Mouse (Mus musculus): Measurements from ENCODE around the gene Olfr94. TPM values are rescaled to one million over a fixed set of nuclear protein-coding genes. Genes with fewer than 3 reads are reported as not detected.
"Not testable (repeated sequence)": the region's sequence is repeated elsewhere in the genome, so short reads cannot be mapped to it uniquely, and the experiment has no call there.

Gene Olfr94
- not detected in 2 replicates for total RNA-seq (2015; ENCODE audit: low replicate concordance)
- total RNA-seq (2017; ENCODE audit: low replicate concordance) = not detected in 2 replicates

DNA sequence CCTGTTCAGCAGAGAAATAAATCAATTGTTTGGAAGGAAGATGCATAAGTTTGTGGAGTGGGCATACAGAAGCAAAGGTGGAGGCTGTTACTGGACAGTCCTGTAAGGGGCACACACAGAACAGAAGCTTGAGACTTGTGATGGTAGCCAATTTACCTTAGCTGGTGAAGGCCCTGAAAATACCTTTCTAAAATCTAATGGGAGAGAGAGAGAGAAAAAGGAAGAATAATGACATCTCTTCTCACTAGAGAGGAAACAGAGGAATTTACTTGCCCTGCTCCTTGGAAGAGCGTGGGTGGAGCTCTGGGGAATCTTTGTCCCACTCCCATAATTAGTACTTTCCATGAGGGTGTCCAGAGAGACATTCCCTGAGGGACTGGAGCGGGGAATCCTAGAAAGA, at the start of gene Olfr94:
Gene Olfr94, minus strand, starts transcription at position 101 of the 400 bp plus-strand sequence.
- ATAC-seq (replicated peaks; ENCODE audit: low FRiP score, poor library complexity, severe bottlenecking) = no peak

DNA sequence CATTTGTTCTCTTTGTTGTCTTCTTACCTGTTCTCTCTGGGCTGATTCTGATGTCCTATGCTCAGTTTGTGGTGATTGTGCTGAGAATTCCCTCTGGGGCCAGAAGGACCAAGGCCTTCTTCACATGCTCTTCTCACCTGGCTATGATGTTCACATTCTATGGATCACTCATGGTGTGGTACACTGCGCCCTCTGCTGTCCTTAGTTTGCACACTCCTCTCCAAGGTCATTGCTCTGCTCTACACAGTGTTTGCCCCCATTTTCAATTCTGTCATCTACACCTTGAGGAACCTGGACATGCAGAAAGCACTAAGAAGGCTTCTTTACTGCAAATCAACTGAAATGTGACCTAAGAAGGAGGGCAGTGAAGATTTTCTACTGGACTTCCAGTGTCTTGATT, 49.8 kb upstream of the Olfr94 start:
- no peak for ATAC-seq (replicated peaks; ENCODE audit: low FRiP score, poor library complexity, severe bottlenecking)

DNA sequence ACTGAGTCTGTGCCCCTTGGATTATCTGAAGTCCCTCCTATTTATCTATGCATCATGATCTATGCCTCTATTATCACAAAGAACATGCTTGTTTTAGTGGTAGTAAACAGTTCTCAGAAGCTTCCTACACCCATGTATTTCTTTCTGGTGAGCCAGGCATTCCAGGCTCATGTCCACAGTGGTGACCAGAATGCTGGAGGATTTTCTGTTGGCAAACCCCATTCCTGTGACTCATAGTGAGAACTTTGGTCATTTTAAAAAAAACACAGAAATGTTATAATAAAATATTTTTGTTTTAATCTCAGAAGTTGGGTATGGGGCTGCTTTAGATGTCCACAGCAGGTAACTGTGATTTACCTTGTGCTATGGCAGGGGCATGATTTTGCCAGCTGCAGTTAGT, 48.7 kb upstream of the Olfr94 start:
- no peak for ATAC-seq (replicated peaks; ENCODE audit: low FRiP score, poor library complexity, severe bottlenecking)

DNA sequence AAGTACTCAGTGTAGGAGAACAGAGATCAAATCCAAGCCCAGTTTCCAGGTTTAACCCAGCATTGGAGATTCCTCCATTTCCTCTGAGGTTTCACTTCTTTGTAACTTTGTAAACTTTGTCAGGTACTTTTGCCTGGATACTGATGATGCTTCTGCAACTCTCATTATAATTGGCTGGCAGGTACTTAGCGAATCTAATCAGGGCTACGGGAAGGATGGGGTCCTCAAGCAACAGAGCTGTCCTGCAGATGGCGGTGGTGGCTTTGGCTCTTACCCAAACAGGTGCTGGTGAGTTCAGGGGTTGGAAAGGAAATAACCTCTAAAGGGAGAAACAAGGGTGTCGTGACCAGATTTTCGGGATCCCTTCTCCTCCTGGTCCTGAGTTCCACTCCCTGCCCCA, 45.9 kb upstream of the Olfr94 start:
- no peak for ATAC-seq (replicated peaks; ENCODE audit: low FRiP score, poor library complexity, severe bottlenecking)

DNA sequence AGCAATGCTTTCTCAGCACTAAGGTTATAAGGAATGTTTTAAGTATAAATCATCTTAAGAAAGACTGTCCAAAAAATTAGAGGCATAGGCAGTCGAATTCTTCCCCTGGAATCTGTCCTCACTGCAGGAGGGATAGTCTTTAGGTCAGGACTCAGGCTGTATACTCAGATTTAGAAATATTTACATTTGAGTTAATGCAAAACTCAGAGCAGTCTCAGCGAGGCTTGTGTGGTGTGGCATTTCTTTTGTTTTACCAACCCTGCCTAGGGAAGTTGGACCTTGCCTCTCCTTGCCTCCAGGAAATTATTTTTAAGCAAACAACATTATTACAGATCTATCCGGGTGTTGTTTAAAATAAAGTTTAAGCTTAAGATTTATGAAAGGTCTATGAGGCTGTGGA, 41.4 kb upstream of the Olfr94 start:
- no peak for ATAC-seq (replicated peaks; ENCODE audit: low FRiP score, poor library complexity, severe bottlenecking)

DNA sequence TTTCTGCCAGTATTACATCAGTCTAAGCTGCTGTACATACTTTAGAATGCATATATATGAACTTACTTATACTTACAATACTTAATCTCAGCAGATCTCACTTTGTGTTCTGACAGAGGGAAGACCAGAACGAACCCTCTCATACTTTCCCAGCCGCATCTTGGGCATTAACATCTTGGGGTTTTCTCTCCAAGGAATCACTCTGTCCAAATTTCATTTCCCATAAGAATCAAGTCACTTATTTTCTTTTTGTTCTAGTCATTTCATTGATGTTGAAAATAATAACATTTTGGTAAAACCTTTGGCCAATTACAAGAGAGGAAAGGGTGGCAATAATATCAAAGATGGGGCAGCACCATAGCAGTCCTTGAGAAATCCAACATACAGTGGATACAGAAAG, 36.4 kb upstream of the Olfr94 start, which contains the start of gene Olfr97:
Gene Olfr97, minus strand, starts transcription at position 101 of the 400 bp plus-strand sequence.
- ATAC-seq (replicated peaks; ENCODE audit: low FRiP score, poor library complexity, severe bottlenecking) = not testable (repeated sequence)

DNA sequence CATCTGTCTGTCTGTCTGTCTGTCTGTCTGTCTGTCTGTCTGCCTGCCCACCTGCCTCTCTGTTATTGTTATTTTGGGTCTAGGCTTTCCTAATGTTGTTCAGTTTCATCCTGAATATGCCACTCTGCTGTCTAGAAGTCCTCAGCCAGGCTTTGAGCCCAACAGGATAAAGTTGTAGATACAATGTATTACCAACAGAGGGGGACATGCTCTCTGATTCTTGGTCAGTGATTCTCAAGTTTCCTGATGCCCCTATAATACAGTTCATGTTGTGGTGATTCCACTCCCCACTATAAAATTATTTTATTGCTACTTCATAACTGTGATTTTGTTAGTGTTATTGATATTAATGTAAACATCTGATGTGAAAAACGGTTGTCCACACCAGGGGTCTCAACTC, 21.1 kb upstream of the Olfr94 start:
- ATAC-seq (replicated peaks; ENCODE audit: low FRiP score, poor library complexity, severe bottlenecking) = no peak

DNA sequence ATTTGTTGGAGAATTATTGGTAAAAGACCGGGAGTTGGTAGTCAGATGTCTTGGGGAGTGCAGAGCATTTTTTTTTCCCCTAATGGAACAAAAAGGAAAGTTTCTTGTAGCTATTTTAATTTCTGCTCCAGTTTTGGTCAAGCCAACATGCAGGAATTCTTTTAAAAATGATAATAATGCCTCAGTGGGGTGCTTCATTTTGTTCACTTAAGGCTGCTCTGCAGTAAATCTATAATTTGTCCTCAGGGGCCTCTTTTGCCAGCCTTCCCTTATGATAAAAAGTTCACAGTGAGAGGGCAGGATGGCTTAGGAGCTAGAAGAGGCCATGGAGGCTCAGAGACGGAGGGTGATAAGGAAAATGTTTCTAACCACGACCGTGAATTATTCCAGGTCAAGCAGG, 19.1 kb upstream of the Olfr94 start, which contains the start of gene Olfr96:
Gene Olfr96, plus strand, starts transcription at position 301 of the 400 bp plus-strand sequence.
- ATAC-seq (replicated peaks; ENCODE audit: low FRiP score, poor library complexity, severe bottlenecking) = no peak

DNA sequence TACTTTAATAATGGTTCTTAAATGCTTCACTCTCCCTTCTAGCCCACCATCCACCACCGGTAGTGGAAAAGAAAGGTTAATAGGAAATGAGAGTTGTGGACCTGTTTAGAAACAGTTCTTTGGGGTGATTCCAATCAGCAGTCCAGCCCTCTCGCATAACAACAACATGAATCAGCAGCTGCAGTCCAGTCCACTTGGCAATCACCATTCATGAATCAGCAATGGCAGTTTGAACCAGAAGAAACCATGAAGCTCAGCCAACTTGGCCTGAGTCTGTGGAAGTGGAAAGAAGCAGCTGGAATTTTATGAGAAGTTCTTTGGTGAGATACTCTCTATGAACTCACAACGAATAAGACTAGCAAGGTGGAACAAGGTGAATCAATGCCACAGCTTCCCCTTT, 17.7 kb upstream of the Olfr94 start:
- no peak for ATAC-seq (replicated peaks; ENCODE audit: low FRiP score, poor library complexity, severe bottlenecking)

DNA sequence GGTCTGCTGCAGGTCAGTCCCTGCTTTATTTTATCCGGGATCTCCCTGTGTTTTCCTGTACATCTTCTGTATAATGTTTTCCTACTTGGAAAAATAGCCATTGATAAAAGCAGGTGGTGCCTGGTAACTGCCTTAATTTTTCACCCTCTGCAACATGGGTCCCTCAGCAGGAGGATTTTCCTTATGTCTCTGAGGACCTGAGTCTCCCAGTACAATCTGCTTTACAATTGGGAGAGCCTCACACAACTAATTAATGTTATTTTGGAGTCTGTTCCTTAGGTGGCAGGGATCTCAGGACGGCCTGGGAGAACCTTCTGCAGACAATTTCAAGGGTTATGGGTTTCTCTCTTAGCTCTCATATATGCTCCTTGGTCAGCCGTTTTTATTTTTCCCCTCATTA, 12.2 kb upstream of the Olfr94 start, which contains the start of gene Olfr95:
Gene Olfr95, minus strand, starts transcription at position 101 of the 400 bp plus-strand sequence.
- ATAC-seq (replicated peaks; ENCODE audit: low FRiP score, poor library complexity, severe bottlenecking) = no peak

DNA sequence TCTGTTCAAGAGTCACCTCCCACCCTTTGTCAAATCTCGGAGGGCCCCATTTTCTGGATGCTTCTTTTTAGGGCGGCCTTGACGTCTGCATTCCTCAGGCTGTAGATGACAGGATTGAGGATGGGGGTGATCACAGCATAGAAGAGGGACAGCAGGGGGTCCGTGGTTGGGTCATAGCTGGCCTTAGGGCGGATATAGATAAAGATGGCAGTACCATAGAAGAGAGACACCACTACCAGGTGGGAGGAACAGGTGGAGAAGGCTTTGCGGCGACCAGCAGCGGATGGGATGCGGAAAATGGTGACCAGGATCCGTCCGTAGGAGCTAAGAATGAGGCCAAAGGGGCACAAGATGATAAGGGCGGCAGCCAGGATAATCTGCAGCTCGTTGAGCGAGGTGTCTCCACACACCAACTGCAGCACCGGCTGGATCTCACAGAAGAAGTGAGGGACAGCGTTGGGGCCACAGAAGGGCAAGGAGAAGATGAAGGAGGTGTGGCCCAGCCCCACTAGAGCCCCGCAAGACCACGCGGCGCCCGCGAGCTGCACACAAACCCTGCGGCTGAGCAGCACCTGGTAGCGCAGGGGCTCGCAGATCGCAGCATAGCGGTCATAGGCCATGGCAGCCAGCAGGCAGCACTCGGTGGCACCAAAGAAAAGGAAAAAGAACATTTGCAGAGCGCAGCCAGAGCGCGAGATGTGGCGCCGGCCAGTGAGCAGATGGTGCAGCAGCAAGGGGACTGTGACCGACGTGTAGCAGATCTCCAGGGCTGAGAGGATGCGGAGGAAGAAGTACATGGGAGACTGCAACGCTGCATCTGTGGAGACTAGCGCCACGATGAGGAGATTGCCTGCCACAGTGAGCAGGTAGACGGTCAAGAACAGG, 10.3 kb upstream of the Olfr94 start:
- ATAC-seq (replicated peaks; ENCODE audit: low FRiP score, poor library complexity, severe bottlenecking) = no peak

DNA sequence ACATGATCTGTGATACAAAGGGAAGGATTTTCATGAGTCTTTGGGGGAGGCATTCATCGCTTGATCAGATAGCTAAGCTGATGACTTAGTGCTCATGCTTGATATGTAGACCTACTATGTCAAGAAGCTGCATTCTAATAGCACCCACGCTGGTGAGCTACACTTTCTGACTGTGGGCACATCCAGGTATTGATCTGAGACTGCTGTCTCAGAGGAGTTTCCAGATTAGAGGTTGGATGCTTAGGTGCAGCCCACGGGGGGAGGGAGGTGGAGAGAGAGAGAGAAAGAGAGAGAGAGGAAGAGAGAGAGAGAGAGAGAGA, 3.1 kb upstream of the Olfr94 start:
- ATAC-seq (replicated peaks; ENCODE audit: low FRiP score, poor library complexity, severe bottlenecking) = no peak

DNA sequence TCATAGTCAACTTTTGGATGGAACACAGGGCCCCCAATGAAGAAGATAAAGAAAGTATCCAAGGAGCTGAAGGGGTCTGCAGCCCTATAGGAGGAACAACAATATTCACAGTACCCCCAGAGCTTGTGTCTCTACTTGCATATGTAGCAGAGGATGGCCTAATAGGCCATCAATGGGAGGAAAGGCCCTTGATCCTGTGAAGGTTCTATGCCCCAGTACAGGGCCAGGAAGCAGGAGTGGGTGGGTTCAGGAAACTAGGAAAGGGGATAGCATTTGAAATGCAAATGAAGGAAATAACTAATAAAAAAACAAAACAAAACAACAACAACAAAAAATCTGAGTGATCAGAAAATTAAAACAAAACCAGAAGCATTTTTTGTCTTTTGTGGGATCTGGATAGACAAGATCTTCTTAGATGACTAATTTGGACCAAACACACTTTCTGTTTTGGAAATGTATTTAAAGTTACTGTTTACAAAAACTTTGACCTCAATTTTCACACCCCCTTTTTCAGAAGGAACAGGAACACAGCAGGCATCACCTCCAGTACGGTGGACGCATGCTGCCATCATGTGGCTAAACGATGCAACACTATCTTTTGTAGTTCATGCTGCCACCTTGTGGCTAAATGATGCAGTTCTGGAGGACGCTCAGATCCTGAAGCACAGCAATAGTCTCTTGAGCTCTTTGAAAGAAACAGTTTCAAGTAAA, 2.6 kb upstream of the Olfr94 start:
- peak; percentile 81 for ATAC-seq (replicated peaks; ENCODE audit: low FRiP score, poor library complexity, severe bottlenecking)

DNA sequence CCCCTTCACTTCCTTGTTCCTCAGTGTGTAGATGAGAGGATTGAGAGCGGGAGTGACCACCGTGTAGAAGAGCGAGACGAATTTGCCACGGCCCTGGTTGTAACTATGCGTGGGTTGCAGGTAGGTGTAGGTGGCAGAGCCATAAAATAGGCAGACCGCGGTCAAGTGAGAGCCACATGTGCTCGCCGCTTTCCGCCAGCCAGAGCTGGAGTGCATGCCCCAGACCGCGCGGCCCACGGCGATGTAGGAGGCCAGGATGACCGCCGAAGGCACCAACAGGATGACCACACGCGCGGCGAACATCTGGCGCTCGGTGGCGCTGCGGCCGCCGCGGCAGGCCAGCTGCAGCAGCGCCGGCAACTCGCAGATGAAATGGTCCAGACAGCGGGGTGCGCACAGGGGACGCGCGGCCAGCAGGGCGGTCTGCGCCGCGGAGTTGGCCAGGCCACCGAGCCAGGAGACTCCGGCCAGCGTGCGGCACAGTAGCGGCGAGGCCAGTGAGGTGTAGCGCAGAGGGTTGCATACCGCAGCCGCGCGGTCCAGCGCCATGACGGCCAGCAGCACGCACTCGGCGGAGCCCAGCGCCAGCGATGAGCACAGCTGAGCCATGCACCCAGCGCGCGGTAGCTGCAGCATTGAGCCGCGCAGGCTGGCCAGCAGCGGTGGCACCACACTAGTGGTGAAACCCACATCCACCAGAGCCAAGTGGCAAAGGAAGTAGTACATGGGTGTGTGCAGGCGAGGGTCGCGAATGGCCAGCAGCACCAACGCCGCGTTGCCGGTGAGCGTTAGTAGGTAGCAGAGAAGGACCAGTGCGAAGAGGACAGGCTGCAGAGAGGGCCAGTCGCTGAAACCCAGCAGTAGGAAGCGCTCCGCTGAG, 3.7 kb downstream of the Olfr94 start:
- ATAC-seq (replicated peaks; ENCODE audit: low FRiP score, poor library complexity, severe bottlenecking) = no peak

DNA sequence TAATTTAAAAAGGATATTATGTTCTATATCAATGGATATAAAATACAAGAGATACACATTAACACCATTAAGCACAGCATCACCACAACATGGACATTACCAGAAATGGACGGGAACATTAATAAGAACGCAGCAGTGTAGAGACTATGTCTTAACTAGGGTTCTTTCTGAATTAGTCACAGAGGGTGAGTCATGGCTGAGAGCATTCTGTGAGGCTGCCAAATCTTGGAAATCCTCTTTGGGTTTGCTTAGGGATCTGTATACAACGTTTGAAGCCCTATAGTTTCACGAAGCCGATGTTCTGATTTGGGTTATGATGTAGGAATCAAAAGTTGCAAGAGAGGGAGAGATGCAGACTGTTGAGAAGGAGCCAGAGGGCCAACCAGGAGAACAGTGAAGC, 6.0 kb downstream of the Olfr94 start:
- ATAC-seq (replicated peaks; ENCODE audit: low FRiP score, poor library complexity, severe bottlenecking) = no peak

DNA sequence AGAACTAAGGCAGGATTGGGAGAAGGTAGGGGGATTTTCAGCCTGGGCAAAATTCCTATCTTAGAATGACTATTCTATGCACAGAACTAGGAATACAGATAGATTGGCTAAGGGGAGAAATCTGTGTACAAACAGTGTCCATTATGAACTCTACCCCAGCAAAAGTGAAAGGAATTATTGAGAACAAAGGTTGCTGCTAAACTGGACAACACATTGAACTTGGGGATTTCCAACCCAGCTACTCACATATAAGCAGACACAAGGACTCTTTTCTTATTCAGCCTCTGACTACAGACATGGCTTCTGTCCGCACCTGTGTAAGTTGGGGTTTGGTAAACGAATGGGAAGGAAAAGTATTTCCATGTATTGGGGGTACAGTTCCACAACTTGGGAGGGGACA, 7.1 kb downstream of the Olfr94 start, which contains the start of gene Ubd:
Gene Ubd, plus strand, starts transcription at position 237 of the 400 bp plus-strand sequence.
- ATAC-seq (replicated peaks; ENCODE audit: low FRiP score, poor library complexity, severe bottlenecking) = no peak

DNA sequence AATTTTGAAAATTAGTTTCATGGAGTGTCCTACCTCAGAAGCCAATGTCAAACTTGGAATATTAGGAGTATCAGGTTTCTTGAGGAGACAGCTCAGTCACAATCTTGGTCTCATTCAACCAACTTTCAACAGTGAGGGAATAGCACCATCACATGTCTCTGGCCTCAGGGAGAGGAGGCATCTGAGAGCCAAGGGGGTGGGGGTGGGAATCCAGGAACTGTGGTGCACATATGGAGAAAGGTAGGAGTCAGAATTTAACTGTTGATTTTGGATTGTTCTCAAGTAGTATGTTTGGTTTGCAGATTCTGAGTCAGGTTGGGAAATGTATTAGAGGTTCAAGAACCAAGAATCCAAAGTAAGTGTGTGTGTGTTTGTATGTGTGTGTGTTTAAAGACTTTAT, 7.8 kb downstream of the Olfr94 start:
- no peak for ATAC-seq (replicated peaks; ENCODE audit: low FRiP score, poor library complexity, severe bottlenecking)

DNA sequence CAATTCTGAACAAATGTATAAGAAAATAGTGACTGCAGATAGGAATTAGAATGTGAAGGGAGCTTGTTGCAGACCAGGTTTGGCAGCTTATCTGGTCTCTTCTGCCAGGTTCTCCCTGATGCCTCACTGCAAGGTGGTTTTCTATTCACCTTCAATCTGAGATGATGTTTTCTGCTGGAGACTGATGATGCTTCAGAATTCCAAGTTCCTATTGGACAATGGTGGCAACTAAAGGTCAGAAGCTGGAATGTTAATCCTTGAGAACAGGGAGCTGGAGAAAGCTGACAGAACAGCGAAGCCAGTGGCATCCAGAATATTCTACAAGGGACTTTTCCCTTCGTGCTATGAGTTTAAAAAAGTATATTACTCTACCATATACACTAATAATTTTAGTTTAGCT, 10.1 kb downstream of the Olfr94 start:
- ATAC-seq (replicated peaks; ENCODE audit: low FRiP score, poor library complexity, severe bottlenecking) = no peak

DNA sequence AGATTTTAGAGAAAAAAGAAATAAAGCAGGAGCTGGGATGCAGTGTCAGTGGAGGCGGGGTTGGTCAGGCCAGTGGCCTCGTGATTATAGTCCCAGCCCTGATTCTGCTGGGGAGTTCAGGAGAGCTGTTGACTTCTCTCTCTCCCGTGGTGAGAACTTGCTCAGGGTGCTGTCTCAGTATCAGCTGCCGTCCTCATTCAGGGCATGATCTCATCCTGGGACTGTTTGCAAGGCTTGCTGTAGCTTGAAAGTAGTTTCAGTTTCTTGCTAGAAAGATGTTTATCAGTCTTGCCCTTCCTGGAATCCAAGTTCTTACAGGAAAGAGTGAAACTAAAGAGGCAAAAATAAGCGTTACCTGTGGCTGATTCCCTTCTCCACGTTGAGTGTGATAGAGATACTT, 15.3 kb downstream of the Olfr94 start:
- no peak for ATAC-seq (replicated peaks; ENCODE audit: low FRiP score, poor library complexity, severe bottlenecking)

DNA sequence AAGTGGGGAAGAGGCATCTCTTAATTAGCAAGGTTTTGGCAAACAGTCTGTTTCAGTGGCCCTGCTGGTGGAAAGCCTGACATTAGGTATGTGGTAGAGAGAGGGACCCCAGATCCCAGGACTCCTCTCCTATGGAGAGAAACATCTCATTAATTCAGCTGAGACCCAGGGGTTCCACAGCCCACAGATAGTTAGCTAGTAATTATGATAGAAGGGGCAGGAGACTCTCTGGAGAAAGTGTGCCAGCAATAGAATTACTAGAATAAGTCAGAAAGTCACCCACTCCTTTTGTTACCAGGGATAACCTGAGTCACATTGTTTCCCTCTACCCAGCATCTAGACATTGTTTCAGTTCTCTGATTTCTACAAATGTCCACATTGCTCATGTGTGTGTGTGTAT, 39.4 kb downstream of the Olfr94 start, which contains the start of gene Olfr93:
Gene Olfr93, minus strand, starts transcription at position 101 of the 400 bp plus-strand sequence.
- ATAC-seq (replicated peaks; ENCODE audit: low FRiP score, poor library complexity, severe bottlenecking) = no peak
